Mouse (Mus musculus) B cell, adult 62 days (primary cell): ENCODE results near the gene Jpt1. TPM values are rescaled to one million over a fixed set of nuclear protein-coding genes. Genes with fewer than 3 reads are reported as not detected.

Source experiments
- total RNA-seq: library from RNA; stranded (reverse); gene quantifications from 4 replicates; pipeline ENCODE4 v1.2.4, GENCODE M21; 2023

Jpt1 gene
- total RNA-seq: 191 to 199 TPM (median 195 TPM) in 4 replicates

GRCm38 (mm10) chr11:115514238-115514663 lies at the start of gene Jpt1:
Jpt1 (minus strand) TSS chr11:115514387.

GRCm38 (mm10) chr11:115536038-115536681 lies 22.0 kb upstream of the Jpt1 start, which contains the start of gene Sumo2:
Sumo2 (minus strand) TSS chr11:115536276.

DNA sequence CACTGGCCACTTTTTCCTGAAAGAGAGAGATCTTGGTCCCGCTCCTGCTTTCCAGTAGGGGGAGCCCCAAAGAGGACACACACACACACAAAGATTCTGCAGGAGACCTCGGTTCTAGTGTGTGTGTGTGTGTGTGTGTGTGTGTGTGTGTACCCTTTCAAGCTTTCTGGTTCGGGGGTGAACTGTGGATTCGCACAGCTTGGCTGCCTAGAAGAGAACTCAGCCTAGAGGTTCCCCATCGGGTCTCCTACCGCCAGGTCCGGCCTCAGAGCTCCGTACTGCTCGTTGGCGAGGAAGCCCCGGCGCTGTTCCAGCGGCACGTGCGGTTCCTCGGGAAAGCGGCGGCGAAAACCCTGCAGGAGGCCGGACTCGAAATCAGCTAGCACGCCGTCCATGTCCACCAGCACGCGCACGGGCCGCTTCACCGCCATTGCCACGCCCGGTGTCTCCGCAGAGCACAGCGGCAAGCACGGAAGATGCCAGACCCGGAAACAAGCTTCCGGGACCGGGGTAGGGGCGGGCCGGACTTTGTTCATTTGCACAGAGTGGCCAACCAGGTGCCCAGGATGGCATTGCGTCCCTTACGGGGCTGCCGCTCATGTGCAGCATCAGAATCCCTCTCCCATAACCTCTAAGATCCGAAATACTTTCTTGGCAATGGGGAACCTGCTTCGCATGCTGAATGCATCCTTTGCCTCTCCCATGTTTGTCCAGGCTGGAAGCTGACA lies 22.7 kb downstream of the Jpt1 start, which contains the start of gene Nt5c:
Gene Nt5c, minus strand, starts transcription at position 507 of the 728 bp plus-strand sequence.

DNA sequence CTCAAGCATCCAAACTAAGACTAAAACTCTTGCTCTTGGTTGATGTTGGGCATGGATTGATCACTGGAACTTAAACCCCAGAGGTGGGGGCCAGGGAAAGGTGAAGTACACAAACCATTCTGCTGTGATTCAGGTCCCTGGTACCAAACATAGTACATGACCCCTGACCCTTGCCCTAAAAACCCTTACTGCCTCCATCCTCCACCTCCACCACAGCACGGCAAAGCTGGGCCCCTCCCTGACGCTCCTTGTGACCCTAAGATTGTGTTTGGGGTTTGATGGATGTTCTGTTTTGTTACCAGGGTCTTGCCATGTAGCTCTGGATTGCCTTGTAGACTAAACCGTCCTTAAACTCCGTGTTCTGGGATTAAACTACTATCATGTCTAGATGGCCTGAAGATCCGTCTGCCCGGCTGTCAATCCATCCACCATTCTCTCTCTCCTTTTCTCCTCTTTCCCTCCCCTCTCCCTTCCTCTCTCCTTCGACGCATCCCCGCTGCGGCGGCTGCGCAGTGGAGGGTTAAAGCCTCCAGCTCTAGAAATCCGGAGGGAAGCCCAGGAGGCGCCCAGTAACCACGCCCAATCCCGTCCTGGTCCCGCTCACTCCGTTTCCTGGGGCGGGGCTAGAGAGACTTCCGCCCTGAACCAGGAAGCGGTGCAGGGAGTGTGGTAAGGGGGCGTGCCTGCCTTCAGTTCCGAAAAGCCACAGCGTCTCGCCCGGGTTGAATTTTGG lies 39.0 kb downstream of the Jpt1 start, which contains the start of gene Armc7:
Gene Armc7, plus strand, starts transcription at position 643 of the 733 bp plus-strand sequence.

GRCm38 (mm10) chr11:115462243-115462891 lies 51.8 kb downstream of the Jpt1 start, which contains the start of gene Slc16a5:
Slc16a5 (plus strand) TSS chr11:115462474.

Other genes with a start within 250 kb of the Jpt1 start
- not detected in 4 replicates for gene Grin2c, start 247.1 kb downstream of the Jpt1 start, total RNA-seq
- 16.7 to 19.8 TPM (median 18.0 TPM) in 4 replicates for gene Fdxr, start 237.3 kb downstream of the Jpt1 start, total RNA-seq
- gene Fads6, start 216.7 kb downstream of the Jpt1 start, total RNA-seq: 0.16 to 0.24 TPM in 2 of 4 replicates, not detected in the others
- not detected in 4 replicates for gene Otop2, start 207.2 kb downstream of the Jpt1 start, total RNA-seq
- gene Ush1g, start 192.3 kb downstream of the Jpt1 start, total RNA-seq: not detected in 4 replicates
- not detected in 4 replicates for gene Otop3, start 179.7 kb downstream of the Jpt1 start, total RNA-seq
- gene Hid1, start 146.6 kb downstream of the Jpt1 start, total RNA-seq: 0.35 to 1.2 TPM (median 1.1 TPM) in 3 of 4 replicates, not detected in the other
- not detected in 4 replicates for gene Cdr2l, start 132.5 kb downstream of the Jpt1 start, total RNA-seq
- 33.8 to 53.7 TPM (median 46.1 TPM) in 4 replicates for gene Mrpl58, start 110.6 kb downstream of the Jpt1 start, total RNA-seq
- gene Atp5h, start 94.4 kb downstream of the Jpt1 start, total RNA-seq: 166 to 192 TPM (median 181 TPM) in 4 replicates
- gene Kctd2, start 94.3 kb downstream of the Jpt1 start, total RNA-seq: 38.3 to 48.6 TPM (median 42.8 TPM) in 4 replicates
- 0.29 TPM in 1 of 4 replicates, not detected in the others for gene Trim80, start 73.8 kb downstream of the Jpt1 start, total RNA-seq
- not detected in 4 replicates for gene Slc16a5, start 51.9 kb downstream of the Jpt1 start, total RNA-seq
- 7.5 to 9.9 TPM (median 9.5 TPM) in 4 replicates for gene Armc7, start 38.7 kb downstream of the Jpt1 start, total RNA-seq
- 67.1 to 79.0 TPM (median 74.4 TPM) in 4 replicates for gene Nt5c, start 22.5 kb downstream of the Jpt1 start, total RNA-seq
- gene Sumo2, start 21.9 kb upstream of the Jpt1 start, total RNA-seq: 235 to 270 TPM (median 258 TPM) in 4 replicates
- 59.2 to 77.9 TPM (median 72.2 TPM) in 4 replicates for gene Nup85, start 50.0 kb upstream of the Jpt1 start, total RNA-seq
- gene Mrps7, start 89.5 kb upstream of the Jpt1 start, total RNA-seq: 33.1 to 37.1 TPM (median 35.2 TPM) in 4 replicates
- gene Gga3, start 89.7 kb upstream of the Jpt1 start, total RNA-seq: 87.2 to 113 TPM (median 112 TPM) in 4 replicates
- gene Mif4gd, start 98.6 kb upstream of the Jpt1 start, total RNA-seq: 279 to 298 TPM (median 291 TPM) in 4 replicates
- 88.3 to 104 TPM (median 93.1 TPM) in 4 replicates for gene Slc25a19, start 113.9 kb upstream of the Jpt1 start, total RNA-seq
- gene Grb2, start 194.2 kb upstream of the Jpt1 start, total RNA-seq: 280 to 374 TPM (median 338 TPM) in 4 replicates